Mouse (Mus musculus) C2C12 (cell line): ENCODE results near the gene Parp6.

Source experiments
- CTCF ChIP-seq: IDR thresholded peaks from one replicate; pipeline ENCODE4 v1.5.1; 2011; ENCODE audit not compliant: control insufficient read depth, insufficient read depth, insufficient read length
- FOSL1 ChIP-seq: IDR thresholded peaks from one replicate; pipeline ENCODE4 v1.8.0; 2011; ENCODE audit warnings: mild to moderate bottlenecking, low read length; ENCODE audit not compliant: poor library complexity, insufficient read depth, severe bottlenecking
- MAX ChIP-seq: IDR thresholded peaks from one replicate; pipeline ENCODE4 v1.6.1; 2011; ENCODE audit warnings: mild to moderate bottlenecking, control low read depth
- MYOD1 ChIP-seq: IDR thresholded peaks from one replicate; pipeline ENCODE4 v1.6.1; 2011; ENCODE audit warnings: low read depth; ENCODE audit not compliant: control insufficient read depth, insufficient read length
- MYOG ChIP-seq: IDR thresholded peaks from one replicate; pipeline ENCODE4 v1.6.1; 2011; ENCODE audit not compliant: control insufficient read depth, insufficient read length; ENCODE audit errors: extremely low read depth
- USF1 ChIP-seq: IDR thresholded peaks from one replicate; pipeline ENCODE4 v1.6.1; 2011; ENCODE audit warnings: low read depth, mild to moderate bottlenecking, control low read depth, moderate library complexity

DNA sequence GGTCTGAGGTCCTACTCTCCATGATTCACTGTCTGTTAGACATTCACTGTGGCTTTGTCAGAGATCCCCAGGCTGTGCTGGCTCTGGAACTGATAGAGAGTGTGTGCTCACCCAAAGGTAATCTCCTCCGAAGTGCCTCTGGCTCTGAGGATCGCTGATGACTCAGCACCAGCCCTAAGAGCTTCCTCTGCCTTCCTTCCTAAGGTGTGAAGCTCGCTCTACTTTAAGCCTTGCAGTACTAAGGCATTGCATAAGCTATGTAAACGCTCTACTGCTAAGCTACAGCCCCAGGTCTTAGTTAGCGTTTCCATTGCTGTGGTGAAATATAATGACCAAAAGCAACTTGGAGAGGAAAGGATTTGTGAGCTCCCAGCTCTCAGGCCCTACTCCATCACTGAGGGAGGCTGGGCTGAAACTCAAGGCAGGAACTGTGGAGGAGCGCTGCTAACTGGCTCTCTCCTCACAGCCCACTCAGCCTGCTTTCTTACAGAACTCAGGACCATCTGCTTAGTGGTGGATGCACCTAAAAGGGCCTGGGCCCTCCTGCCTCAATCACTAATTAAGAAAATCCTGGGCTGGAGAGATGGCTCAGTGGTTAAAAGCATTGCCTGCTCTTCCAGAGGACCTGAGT, 70.4 kb downstream of the Parp6 start:
- TF ChIP-seq CTCF = no peak
- peak; percentile 69 for TF ChIP-seq MAX
- no peak for TF ChIP-seq MYOD1
- no peak for TF ChIP-seq FOSL1
- TF ChIP-seq MYOG = no peak
- no peak for TF ChIP-seq USF1
